Mouse (Mus musculus) adrenal gland, postnatal 14 days (tissue): Measurements from ENCODE around the gene Synm. TPM values are rescaled to one million over a fixed set of nuclear protein-coding genes. Genes with fewer than 3 reads are reported as not detected.

Experiments
- DNase-seq: peaks from one replicate; pipeline ENCODE4 v3.0.0; 2021; ENCODE audit warnings: mixed read lengths
- microRNA-seq, 2 experiments: library from miRNA; unstranded; fragments of <30 nt; microRNA quantifications; one replicate each; pipeline ENCODE4 v1.2.0; 2021
- total RNA-seq: library from RNA; stranded (reverse); gene quantifications from 2 replicates; pipeline ENCODE4 v1.2.3, GENCODE M21; 2021

The Synm gene
- total RNA-seq, 1 experiment from 2014 or later = 10.2 TPM

DNA sequence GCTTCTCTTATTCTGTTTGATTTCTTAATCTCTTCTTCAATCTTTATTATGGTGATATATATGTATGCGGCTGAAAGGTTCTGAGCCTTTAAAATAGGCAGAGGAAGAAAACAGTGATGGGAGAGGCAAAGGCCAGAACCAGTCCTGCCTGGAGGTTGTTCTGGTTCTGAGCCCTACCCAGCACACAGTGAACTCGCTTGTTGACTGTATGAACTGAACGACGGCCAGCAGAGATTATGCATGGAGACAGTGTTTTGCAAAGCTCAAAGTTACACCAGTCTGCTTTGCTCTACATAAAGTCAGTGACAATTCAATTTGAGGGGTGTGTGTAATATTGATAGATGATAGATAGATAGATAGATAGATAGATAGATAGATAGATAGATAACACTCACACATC is 60.2 kb downstream of the Synm start:
- no peak for DNase-seq

DNA sequence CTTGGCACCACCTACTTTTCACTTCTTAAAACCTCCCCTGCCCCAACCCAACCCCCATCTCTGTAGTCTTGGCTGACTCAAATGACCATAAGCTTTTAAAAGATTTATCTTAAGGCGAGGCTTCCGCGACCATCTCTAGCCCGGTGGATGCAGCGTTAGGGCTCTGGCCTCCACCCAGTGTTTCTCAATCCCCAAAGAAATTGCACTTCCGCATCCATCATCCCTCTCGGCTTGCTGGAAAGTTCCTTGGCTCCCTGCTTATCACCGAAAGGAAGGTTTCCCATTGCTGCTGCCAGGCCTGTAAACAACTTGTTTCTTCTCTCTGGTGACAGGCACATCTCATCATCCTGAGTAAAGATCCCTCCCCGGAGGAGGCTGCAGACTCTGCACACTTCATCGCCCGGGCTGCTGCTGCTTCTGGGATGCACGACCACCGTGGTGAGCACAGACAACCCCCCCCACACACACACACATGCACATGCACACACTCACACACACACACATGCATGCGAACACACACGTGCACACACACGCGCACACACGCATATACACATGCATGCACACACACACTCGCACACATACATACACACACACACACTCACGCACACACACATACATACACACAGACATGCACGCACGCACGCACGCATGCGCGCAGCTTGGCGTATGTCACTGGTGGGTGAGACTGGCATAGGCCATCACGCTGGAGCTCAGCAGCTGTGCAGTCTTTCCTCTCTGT is 61.5 kb downstream of the Synm start:
- DNase-seq = no peak

DNA sequence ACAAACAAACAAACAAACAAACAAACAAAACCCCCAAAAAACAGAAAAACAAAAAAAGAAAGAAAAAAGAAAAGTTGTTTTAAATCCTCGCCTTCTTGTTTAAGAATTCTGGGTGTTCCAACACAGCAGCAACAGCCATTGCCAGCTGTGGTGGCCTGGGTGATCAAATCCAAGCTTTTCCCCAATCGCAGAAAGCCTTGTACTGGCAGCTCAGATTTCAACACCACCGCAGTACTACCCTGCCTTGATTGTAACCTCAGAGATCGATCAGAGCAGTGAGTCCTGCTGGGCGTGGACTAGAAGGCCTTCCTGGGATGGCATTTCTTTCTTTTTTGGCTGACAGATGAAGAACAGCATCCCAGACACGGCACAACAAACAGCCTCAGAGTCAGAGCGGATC is 63.6 kb downstream of the Synm start:
- DNase-seq = no peak

DNA sequence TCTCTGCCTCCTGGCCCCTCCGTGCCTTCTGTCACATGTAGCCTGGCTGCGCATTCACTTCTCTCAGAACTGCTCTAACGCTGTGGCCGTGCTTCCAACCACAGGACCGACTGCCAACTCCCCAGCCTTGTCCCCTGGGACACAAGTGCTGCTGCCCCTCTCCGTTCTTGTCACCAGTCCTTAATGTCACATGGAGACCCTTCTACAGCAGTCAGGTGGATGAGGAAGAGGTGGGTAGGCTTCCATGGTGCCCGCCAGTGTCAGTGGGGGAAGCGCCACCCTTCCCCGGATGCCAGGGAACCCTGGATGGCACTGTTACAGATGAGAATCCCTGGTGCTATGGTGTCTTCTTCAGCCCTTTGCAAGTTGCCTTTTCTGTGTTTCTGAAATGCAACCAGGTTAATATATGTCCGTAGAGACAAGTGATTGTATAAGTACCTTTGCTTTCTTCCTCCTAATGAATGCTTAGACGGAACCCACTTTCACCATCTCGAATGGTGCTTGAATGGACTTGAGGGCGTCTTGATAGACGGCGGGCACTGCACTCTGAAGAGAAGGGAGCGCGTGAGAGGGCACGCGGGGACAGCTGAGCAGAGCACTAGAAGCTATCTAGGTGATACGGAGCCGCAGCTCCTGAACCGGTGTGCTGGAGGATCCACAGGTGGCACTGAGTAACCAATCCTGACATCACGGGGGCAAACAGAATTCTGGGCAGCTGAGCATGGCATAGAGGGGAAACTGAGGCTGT is 66.6 kb downstream of the Synm start:
- DNase-seq = no peak

- DNase-seq = no peak
Measured at GRCm38 (mm10) chr7:67692141-67692540, 67.4 kb downstream of the Synm start.

GRCm38 (mm10) chr7:67691036-67691435 is 68.5 kb downstream of the Synm start:
- peak; percentile 38 for DNase-seq

GRCm38 (mm10) chr7:67689793-67690192 is 69.7 kb downstream of the Synm start:
- DNase-seq = peak; percentile 46

- no peak for DNase-seq
Measured at GRCm38 (mm10) chr7:67688281-67688680, 71.3 kb downstream of the Synm start.

- no peak for DNase-seq
Measured at GRCm38 (mm10) chr7:67686545-67686944, 73.0 kb downstream of the Synm start.

- DNase-seq = peak; percentile 50
Measured at GRCm38 (mm10) chr7:67683006-67683405, 76.5 kb downstream of the Synm start.

DNA sequence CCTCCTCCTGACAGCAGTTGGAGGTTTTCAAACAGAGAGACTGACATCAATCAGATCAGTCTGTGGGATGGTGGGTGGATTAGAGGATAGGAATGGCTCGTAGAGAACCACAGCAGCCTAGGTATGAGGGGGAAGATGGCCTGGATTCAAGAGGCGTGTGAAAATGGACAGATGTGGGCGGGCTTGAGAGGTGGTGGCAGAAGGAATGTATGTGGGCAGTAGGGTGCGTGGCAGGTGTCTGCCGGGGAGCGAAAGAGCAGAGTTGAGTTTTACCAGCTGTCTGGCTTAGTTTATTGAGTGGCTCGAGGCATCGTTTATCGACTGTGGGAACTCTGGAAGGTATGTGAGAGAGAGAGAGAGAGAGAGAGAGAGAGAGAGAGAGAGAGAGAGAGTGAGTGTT is 78.5 kb downstream of the Synm start:
- no peak for DNase-seq

Small RNAs within 50 kb of the gene (microRNA-seq; reads per million reads assigned to microRNA genes)
- gene Gm23844 = 0 reads per million in 2 experiments

Other genes starting within 250 kb of the Synm start
- 19.5 and 19.8 TPM in 2 replicates for gene Lrrc28, start 114.5 kb downstream of the Synm start, total RNA-seq
- gene Ttc23, start 112.3 kb downstream of the Synm start, total RNA-seq = 26.6 and 29.6 TPM in 2 replicates
- 79.5 and 83.6 TPM in 2 replicates for gene Igf1r, start 193.1 kb upstream of the Synm start, total RNA-seq